Mouse (Mus musculus): ENCODE measurements around the gene Shisa2.

- no peak for TF ChIP-seq CTCF (IDR thresholded peaks at IDR 0.05; ENCODE audit: control insufficient read depth, insufficient read depth, insufficient read length)
- TF ChIP-seq CEBPB (IDR thresholded peaks at IDR 0.05; ENCODE audit: low read depth) = no peak
These were observed 31.5 kb downstream of the Shisa2 start for GRCm38 (mm10) chr14:59656591-59656990.

Measured in C2C12 (cell line).